Mouse (Mus musculus): ENCODE data around the gene Cept1.

Cept1 gene

DNA sequence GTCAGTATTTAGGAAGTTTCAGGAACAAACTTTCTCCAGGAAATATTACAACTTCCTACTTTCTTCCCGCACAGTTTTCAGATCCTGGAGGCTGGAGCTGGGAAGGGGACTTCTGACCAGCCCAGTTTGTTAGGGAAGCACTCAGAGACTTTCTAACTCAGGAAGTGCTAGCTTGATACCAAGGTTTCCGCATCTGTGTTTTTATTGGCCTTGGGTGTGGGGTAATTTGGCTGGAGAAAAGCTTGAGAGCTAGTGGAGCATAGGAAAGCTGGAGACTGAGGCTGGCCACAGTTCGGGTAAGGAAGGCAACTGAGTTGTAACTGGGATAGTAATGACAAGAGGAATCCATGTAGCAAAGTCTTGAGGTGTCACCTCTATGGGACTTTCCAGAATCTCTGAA is 53.7 kb downstream of the Cept1 start:
- no peak for DNase-seq

GRCm38 (mm10) chr3:106493202-106493601 is 54.4 kb downstream of the Cept1 start:
- no peak for DNase-seq

- no peak for DNase-seq
Measured at GRCm38 (mm10) chr3:106492723-106493122, 54.9 kb downstream of the Cept1 start.

- no peak for DNase-seq
Measured at GRCm38 (mm10) chr3:106490239-106490638, 57.4 kb downstream of the Cept1 start.

GRCm38 (mm10) chr3:106487551-106487950 is 60.1 kb downstream of the Cept1 start:
- DNase-seq: no peak

DNA sequence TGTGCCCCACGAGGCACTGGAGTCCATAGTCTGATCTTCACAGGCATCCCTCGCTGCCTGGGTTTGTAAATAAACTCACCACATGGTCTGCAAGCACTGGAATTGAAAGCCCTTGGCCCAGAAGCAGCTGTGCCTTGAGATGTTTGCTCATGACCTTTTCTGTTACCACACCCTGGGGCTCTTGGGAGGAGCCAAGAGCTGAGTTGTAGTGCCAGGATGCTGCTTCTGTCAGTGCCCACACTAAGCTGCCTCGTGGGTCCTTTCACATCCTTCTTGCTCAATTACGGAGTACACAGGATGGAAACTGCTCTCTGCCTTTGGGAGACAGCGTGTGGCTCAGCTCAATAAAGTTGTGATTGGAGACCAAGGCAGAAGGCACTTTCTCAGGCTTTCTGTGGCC is 61.8 kb downstream of the Cept1 start:
- DNase-seq: no peak

GRCm38 (mm10) chr3:106484861-106485260 is 62.7 kb downstream of the Cept1 start:
- DNase-seq: no peak

GRCm38 (mm10) chr3:106483796-106484405 is 63.7 kb downstream of the Cept1 start:
- peak; percentile 67 to 73 for DNase-seq

- no peak for DNase-seq
Measured at GRCm38 (mm10) chr3:106483297-106483696, 64.3 kb downstream of the Cept1 start.

DNA sequence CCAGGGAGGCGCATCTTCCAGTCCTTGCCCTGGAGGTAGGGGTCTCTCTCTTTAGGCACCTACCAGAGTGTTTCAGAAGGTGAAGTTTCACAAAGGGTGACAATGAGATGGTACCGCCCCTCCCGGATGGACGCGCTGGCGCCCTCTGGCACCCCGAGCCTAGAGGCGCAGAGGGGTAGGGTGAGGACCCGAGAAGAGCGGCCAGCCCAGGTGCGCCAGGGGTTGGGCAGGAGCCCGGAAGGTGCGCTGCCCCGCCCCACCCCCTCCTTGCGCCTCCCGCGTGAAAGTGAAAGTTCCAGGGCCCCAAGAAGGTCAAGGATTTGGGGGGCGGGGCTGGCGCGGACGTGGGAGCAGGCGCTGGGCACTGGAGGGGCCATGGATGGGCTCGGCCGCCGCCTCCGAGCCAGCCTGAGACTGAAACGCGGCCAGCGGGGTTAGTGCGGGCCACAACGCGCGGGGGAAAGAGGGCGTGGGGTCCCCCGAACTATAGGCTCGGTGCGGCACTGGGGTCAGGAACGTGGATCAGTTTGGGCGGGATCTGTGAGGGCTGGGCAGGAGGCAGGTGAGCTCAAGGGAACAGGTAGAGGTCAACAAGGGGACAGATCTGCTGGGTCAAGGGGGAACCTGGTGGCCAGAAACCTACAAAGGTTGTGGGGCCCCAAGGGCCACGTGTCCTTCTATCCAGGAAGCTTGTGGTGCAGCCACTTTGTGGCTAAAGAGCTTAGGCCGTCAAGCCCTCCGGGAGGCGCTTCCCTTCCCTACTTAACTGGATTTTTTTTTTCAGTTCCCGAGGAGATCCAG is 65.1 kb downstream of the Cept1 start, which contains the start of gene Dennd2d:
Dennd2d (plus strand) TSS at position 125 of the 801 bp plus-strand sequence.
- peak; percentile 82 to 83 for DNase-seq

DNA sequence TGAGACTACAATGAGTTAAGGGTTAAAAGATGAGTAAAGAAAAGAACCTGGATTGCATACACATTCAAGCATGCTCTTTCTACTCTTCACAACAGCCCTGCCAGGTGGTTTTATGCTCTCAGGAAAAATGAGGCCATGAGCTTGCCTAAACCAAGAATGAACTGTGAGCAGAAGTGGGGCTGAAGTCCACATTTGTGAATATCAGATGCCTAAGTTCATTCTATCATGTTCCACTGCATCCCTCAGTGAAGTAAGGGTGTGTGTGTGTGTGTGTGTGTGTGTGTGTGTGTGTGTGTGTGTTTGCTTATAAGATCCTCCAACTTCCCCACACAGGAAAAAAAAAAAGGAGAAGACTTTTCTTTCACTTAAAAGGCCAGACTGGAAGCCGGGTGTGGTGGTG is 70.7 kb downstream of the Cept1 start:
- DNase-seq: no peak

GRCm38 (mm10) chr3:106474210-106474609 is 73.4 kb downstream of the Cept1 start:
- peak; percentile 27 to 35 for DNase-seq

- no peak for DNase-seq
Measured at GRCm38 (mm10) chr3:106464750-106465149, 82.9 kb downstream of the Cept1 start.

GRCm38 (mm10) chr3:106462493-106462892 is 85.1 kb downstream of the Cept1 start:
- no peak for DNase-seq

- peak; percentile 40 to 46 for DNase-seq
Measured at GRCm38 (mm10) chr3:106462059-106462470, 85.5 kb downstream of the Cept1 start.

DNA sequence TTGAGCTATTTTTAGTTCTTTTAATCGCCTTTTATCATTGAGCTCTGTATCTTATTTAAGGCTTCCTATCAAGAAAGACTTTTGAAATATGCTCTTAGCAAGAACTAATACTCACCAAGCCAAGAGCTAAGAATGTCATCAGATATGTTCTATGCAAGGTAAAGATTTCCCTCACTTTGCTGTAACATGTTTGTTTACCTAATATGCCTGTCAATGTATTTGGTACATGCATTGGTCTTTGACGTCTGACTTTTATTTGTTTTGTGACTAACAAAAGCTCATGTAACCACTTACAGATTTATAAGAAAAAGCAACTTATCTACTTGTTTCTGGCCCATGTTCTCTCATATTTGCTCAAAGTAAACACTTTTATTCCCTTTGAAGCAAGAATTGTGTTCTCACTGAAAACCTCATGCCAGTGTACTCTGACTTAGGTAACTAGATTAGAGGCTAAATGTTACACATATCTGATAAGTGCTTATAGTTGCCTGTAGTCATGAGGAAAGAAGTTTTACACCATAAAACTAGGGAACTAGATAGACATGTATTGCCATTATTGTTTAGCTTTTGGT is 90.2 kb downstream of the Cept1 start:
- no peak for DNase-seq

DNA sequence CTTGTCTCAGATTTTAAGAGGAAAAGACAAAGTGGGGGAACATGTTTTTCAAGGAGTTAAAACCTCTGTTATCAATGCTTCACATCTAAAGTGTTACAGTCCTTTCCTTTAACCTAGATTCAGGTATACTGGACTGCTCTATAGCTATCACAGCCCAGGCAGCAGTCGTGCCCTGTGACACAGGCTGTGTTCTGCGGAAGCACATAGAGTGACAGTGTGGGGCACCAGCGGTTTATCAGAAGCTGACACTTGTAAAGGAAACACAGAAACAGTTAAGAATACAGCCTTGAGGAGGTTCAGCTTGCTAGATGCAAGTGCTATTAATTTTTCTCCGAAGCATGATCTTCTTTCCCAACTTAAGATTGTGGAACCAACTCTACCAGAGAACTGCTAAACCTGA is 95.0 kb downstream of the Cept1 start:
- no peak for DNase-seq
